Mouse (Mus musculus) testis, adult 2 months (tissue): ENCODE measurements around the gene Nrip3.

Source experiments
- CTCF ChIP-seq: fragments of 200-500 bp; IDR thresholded peaks from 2 replicates; pipeline ENCODE4 v1.5.1; 2012; ENCODE audit warnings: low read depth, mild to moderate bottlenecking, inconsistent platforms, low read length, moderate library complexity; ENCODE audit not compliant: control insufficient read depth, insufficient read depth, insufficient replicate concordance
- POLR2A ChIP-seq: fragments of 200-500 bp; IDR thresholded peaks from 2 replicates; pipeline ENCODE4 v1.6.1; 2012; ENCODE audit warnings: low read depth, mild to moderate bottlenecking, inconsistent platforms, low read length, moderate library complexity; ENCODE audit not compliant: control insufficient read depth

GRCm38 (mm10) chr7:109807616-109808485 lies 26.0 kb upstream of the Nrip3 start:
- no peak for TF ChIP-seq POLR2A
- TF ChIP-seq CTCF = no peak
